Mouse (Mus musculus): ENCODE data around the gene Tecr. TPM values are rescaled to one million over a fixed set of nuclear protein-coding genes. Genes with fewer than 3 reads are reported as not detected.

Gene Tecr
- polyA plus RNA-seq, 1 experiment from 2014 or later, result 413 TPM

- H3K9ac ChIP-seq (ENCODE audit: low read length), result peak overlapping the region; percentile 55
- DNase-seq (ENCODE audit: low spot score) (peak; percentile 91), ATAC-seq (ENCODE audit: low FRiP score, low TSS enrichment) (peak; percentile 82)
- H3K27ac ChIP-seq (replicated peaks), result no peak overlapping the region
- TF ChIP-seq CTCF (IDR thresholded peaks at IDR 0.05; ENCODE audit: low read depth) (peak; percentile 97), EP300 (optimal IDR thresholded peaks at IDR 0.05) (no peak)
- H3K27me3 ChIP-seq (ENCODE audit: control insufficient read depth, insufficient read depth, low read length), result no peaks in the 10 kb centered on the region
- H3K9me3 ChIP-seq (ENCODE audit: control insufficient read depth, low read length), result 0 out of 2 replicates have a peak, but pooled peaks cover 5% of the 10 kb centered on the region
- WGBS, result 7% methylated on average over 23 of the region's 23 CpGs
- H3K4me1 ChIP-seq (replicated peaks; ENCODE audit: control insufficient read depth, insufficient read depth), result no peaks in the 10 kb centered on the region
- H3K4me3 ChIP-seq (ENCODE audit: low read depth, low read length), result peak overlapping the region; percentile 27
- H3K4me2 ChIP-seq (replicated peaks; ENCODE audit: low read depth), result peak overlapping the region; percentile 61
- H3K36me3 ChIP-seq (ENCODE audit: control insufficient read depth, insufficient read depth, low read length), result no peaks in the 10 kb centered on the region
Observed at GRCm38 (mm10) chr8:83622389-83622989, 14.7 kb upstream of the Tecr start.

- ATAC-seq (ENCODE audit: low FRiP score, low TSS enrichment), result no peak; the same call in 1 of the 2 replicates
- TF ChIP-seq CTCF (IDR thresholded peaks at IDR 0.05; ENCODE audit: low read depth) (no peak), EP300 (optimal IDR thresholded peaks at IDR 0.05) (no peak)
Observed at GRCm38 (mm10) chr8:83621691-83622388, 14.1 kb upstream of the Tecr start.

GRCm38 (mm10) chr8:83619568-83620285 is 12.0 kb upstream of the Tecr start:
- Histone ChIP-seq H3K4me2 (replicated peaks; ENCODE audit: low read depth) (no peak overlapping the region), H3K27me3 (ENCODE audit: control insufficient read depth, insufficient read depth, low read length) (no peaks in the 10 kb centered on the region), H3K36me3 (ENCODE audit: control insufficient read depth, insufficient read depth, low read length) (no peaks in the 10 kb centered on the region), H3K4me1 (replicated peaks; ENCODE audit: control insufficient read depth, insufficient read depth) (no peaks in the 10 kb centered on the region), H3K4me3 (ENCODE audit: low read depth, low read length) (no peak overlapping the region), H3K9me3 (ENCODE audit: control insufficient read depth, low read length) (0 out of 2 replicates have a peak, but pooled peaks cover 5% of the 10 kb centered on the region), H3K9ac (ENCODE audit: low read length) (no peak overlapping the region), H3K27ac (replicated peaks) (peak overlapping the region; percentile 73)
- peak; percentile 57 for DNase-seq (ENCODE audit: low spot score)
- peak; percentile 82 for TF ChIP-seq EP300 (optimal IDR thresholded peaks at IDR 0.05)
- TF ChIP-seq CTCF (IDR thresholded peaks at IDR 0.05; ENCODE audit: low read depth), result no peak
- WGBS, result 64% methylated on average over 9 of the region's 9 CpGs
- ATAC-seq (ENCODE audit: low FRiP score, low TSS enrichment), result peak; percentile 86

More at GRCm38 (mm10) chr8:83621691-83622388, 14.1 kb upstream of the Tecr start:
- H3K36me3 ChIP-seq (ENCODE audit: control insufficient read depth, insufficient read depth, low read length), result no peaks in the 10 kb centered on the region
- WGBS, result 51% methylated on average over 15 of the region's 15 CpGs
- H3K4me1 ChIP-seq (replicated peaks; ENCODE audit: control insufficient read depth, insufficient read depth), result no peaks in the 10 kb centered on the region
- H3K4me2 ChIP-seq (replicated peaks; ENCODE audit: low read depth), result peak overlapping the region; percentile 61
- no peaks in the 10 kb centered on the region for H3K27me3 ChIP-seq (ENCODE audit: control insufficient read depth, insufficient read depth, low read length)
- H3K4me3 ChIP-seq (ENCODE audit: low read depth, low read length), result peak overlapping the region; percentile 27
- no peak for DNase-seq (ENCODE audit: low spot score)
- no peak overlapping the region for H3K27ac ChIP-seq (replicated peaks)
- peak overlapping the region; percentile 55 for H3K9ac ChIP-seq (ENCODE audit: low read length)
- H3K9me3 ChIP-seq (ENCODE audit: control insufficient read depth, low read length), result 0 out of 2 replicates have a peak, but pooled peaks cover 5% of the 10 kb centered on the region

- TF ChIP-seq EP300 (optimal IDR thresholded peaks at IDR 0.05) (no peak), CTCF (IDR thresholded peaks at IDR 0.05; ENCODE audit: low read depth) (no peak)
- no peaks in the 10 kb centered on the region for H3K4me1 ChIP-seq (replicated peaks; ENCODE audit: control insufficient read depth, insufficient read depth)
- ATAC-seq (ENCODE audit: low FRiP score, low TSS enrichment) (no peak), DNase-seq (ENCODE audit: low spot score) (no peak)
- peaks cover 2% of the 10 kb centered on the region; the same call in 1 of the 2 replicates for H3K36me3 ChIP-seq (ENCODE audit: control insufficient read depth, insufficient read depth, low read length)
- no peak overlapping the region for H3K4me3 ChIP-seq (ENCODE audit: low read depth, low read length)
- no peaks in the 10 kb centered on the region for H3K27me3 ChIP-seq (ENCODE audit: control insufficient read depth, insufficient read depth, low read length)
- H3K9me3 ChIP-seq (ENCODE audit: control insufficient read depth, low read length), result 0 out of 2 replicates have a peak, but pooled peaks cover 5% of the 10 kb centered on the region
- H3K9ac ChIP-seq (ENCODE audit: low read length), result no peak overlapping the region
- 93% methylated on average over 2 of the region's 2 CpGs for WGBS
- no peak overlapping the region for H3K4me2 ChIP-seq (replicated peaks; ENCODE audit: low read depth)
- H3K27ac ChIP-seq (replicated peaks), result no peak overlapping the region
Observed at GRCm38 (mm10) chr8:83618566-83618965, 10.8 kb upstream of the Tecr start.

- no peak for DNase-seq (ENCODE audit: low spot score)
- H3K36me3 ChIP-seq (ENCODE audit: control insufficient read depth, insufficient read depth, low read length), result peaks cover 10% of the 10 kb centered on the region
- H3K9ac ChIP-seq (ENCODE audit: low read length), result no peak overlapping the region
- no peak overlapping the region for H3K27ac ChIP-seq (replicated peaks)
- no peak overlapping the region for H3K4me3 ChIP-seq (ENCODE audit: low read depth, low read length)
- WGBS, result 71% methylated on average over 2 of the region's 2 CpGs
- H3K9me3 ChIP-seq (ENCODE audit: control insufficient read depth, low read length), result 0 out of 2 replicates have a peak, but pooled peaks cover 5% of the 10 kb centered on the region
- H3K4me2 ChIP-seq (replicated peaks; ENCODE audit: low read depth), result no peak overlapping the region
- TF ChIP-seq EP300 (optimal IDR thresholded peaks at IDR 0.05), result no peak
- no peak for TF ChIP-seq CTCF (IDR thresholded peaks at IDR 0.05; ENCODE audit: low read depth)
- ATAC-seq (ENCODE audit: low FRiP score, low TSS enrichment), result no peak
- no peaks in the 10 kb centered on the region for H3K27me3 ChIP-seq (ENCODE audit: control insufficient read depth, insufficient read depth, low read length)
- H3K4me1 ChIP-seq (replicated peaks; ENCODE audit: control insufficient read depth, insufficient read depth), result no peaks in the 10 kb centered on the region
Observed at GRCm38 (mm10) chr8:83617111-83617510, 9.3 kb upstream of the Tecr start.

Data from stomach, postnatal 0 days (tissue).